Comparison of ENCODE assay signal across 8 mouse cellular contexts in genomic region chr12:40199795-40200402, GRCm38 (mm10). TPM values are rescaled to one million over a fixed set of nuclear protein-coding genes. Genes with fewer than 3 reads are reported as not detected.
A peak's percentile ranks its signal among the peaks of the same experiment; 100 is the strongest.
DNase-seq lines count a peak whose midpoint lies in the region; ATAC-seq and TF ChIP-seq lines count a peak whose summit lies in the region.

No protein-coding gene starts in this region.

- 43% methylated on average over 7 of the region's 7 CpGs for WGBS in liver, embryonic 12.5 days (ENCODE audit: insufficient replicate concordance)
- 46% methylated on average over 7 of the region's 7 CpGs for WGBS in intestine, embryonic 14.5 days
- 49% methylated on average over 7 of the region's 7 CpGs for WGBS in midbrain, embryonic 14.5 days
- WGBS in spleen, adult 2 months: 43% methylated on average over 7 of the region's 7 CpGs

- no peak overlapping the region for H3K27ac ChIP-seq in liver, embryonic 12.5 days
- no peak overlapping the region for H3K27ac ChIP-seq in intestine, embryonic 14.5 days (ENCODE audit: low read depth)
- H3K27ac ChIP-seq in midbrain, embryonic 14.5 days (replicated peaks; ENCODE audit: low read depth, low read length): no peak overlapping the region
- no peak overlapping the region for H3K27ac ChIP-seq in spleen, adult 2 months (ENCODE audit: insufficient read depth, low read length)

- no peaks in the 10 kb centered on the region for H3K9me3 ChIP-seq in liver, embryonic 12.5 days (replicated peaks)
- no peaks in the 10 kb centered on the region for H3K9me3 ChIP-seq in intestine, embryonic 14.5 days (ENCODE audit: control insufficient read depth, low read length)
- no peaks in the 10 kb centered on the region for H3K9me3 ChIP-seq in midbrain, embryonic 14.5 days (ENCODE audit: control insufficient read depth, low read length)

- no peaks in the 10 kb centered on the region for H3K27me3 ChIP-seq in liver, embryonic 12.5 days (replicated peaks)
- no peaks in the 10 kb centered on the region for H3K27me3 ChIP-seq in intestine, embryonic 14.5 days (replicated peaks; ENCODE audit: control insufficient read depth, insufficient read depth, low read length)
- no peaks in the 10 kb centered on the region for H3K27me3 ChIP-seq in midbrain, embryonic 14.5 days (ENCODE audit: control insufficient read depth, insufficient read depth, low read length)
- no peaks in the 10 kb centered on the region for H3K27me3 ChIP-seq in spleen, adult 2 months (ENCODE audit: control insufficient read depth, insufficient read depth, low read length)

- no peaks in the 10 kb centered on the region for H3K4me1 ChIP-seq in liver, embryonic 12.5 days
- H3K4me1 ChIP-seq in intestine, embryonic 14.5 days (replicated peaks; ENCODE audit: control insufficient read depth, insufficient read depth, low read length): no peaks in the 10 kb centered on the region
- no peaks in the 10 kb centered on the region for H3K4me1 ChIP-seq in midbrain, embryonic 14.5 days (ENCODE audit: control insufficient read depth, insufficient read depth, low read length)
- H3K4me1 ChIP-seq in spleen, adult 2 months (ENCODE audit: control insufficient read depth, insufficient read depth, insufficient read length): no peaks in the 10 kb centered on the region

- no peak for TF ChIP-seq POLR2A in spleen, adult 2 months (IDR thresholded peaks at IDR 0.05; ENCODE audit: low read depth, low read length)

- intact Hi-C loops in left cerebral cortex, postnatal 10 days (cut with DNase I): no loop called here

- H3K9ac ChIP-seq in liver, embryonic 12.5 days: no peak overlapping the region
- no peak overlapping the region for H3K9ac ChIP-seq in intestine, embryonic 14.5 days (ENCODE audit: low read length)
- no peak overlapping the region for H3K9ac ChIP-seq in midbrain, embryonic 14.5 days (replicated peaks; ENCODE audit: low read length)

- no peak overlapping the region for H3K4me3 ChIP-seq in liver, embryonic 12.5 days
- H3K4me3 ChIP-seq in intestine, embryonic 14.5 days (ENCODE audit: low read depth, low read length): no peak overlapping the region
- H3K4me3 ChIP-seq in midbrain, embryonic 14.5 days (replicated peaks; ENCODE audit: low read depth, low read length): no peak overlapping the region
- no peak overlapping the region for H3K4me3 ChIP-seq in spleen, adult 2 months (ENCODE audit: extremely low read depth, insufficient read depth, insufficient read length)

- no peak overlapping the region for H3K4me2 ChIP-seq in liver, embryonic 12.5 days
- no peak overlapping the region for H3K4me2 ChIP-seq in intestine, embryonic 14.5 days (ENCODE audit: low read length)
- no peak overlapping the region for H3K4me2 ChIP-seq in midbrain, embryonic 14.5 days (ENCODE audit: low read length)

- ATAC-seq in liver, embryonic 12.5 days: no peak
- peak; percentile 84 for ATAC-seq in common myeloid progenitor, adult 5-6 weeks (replicated peaks; ENCODE audit: low read depth, poor library complexity, severe bottlenecking)
- ATAC-seq in intestine, embryonic 14.5 days (replicated peaks; ENCODE audit: low FRiP score, low TSS enrichment, low read depth): peak; percentile 64; the same call in 1 of the 2 replicates
- no peak for ATAC-seq in midbrain, embryonic 14.5 days (ENCODE audit: low FRiP score, low TSS enrichment)

- TF ChIP-seq CTCF in spleen, adult 2 months (IDR thresholded peaks at IDR 0.05; ENCODE audit: extremely low read depth, insufficient read depth, insufficient read length, insufficient replicate concordance): peak; percentile 76; the same call in 1 of the 2 replicates

- peak; percentile 43 for DNase-seq in liver
- DNase-seq in gastrocnemius, postnatal 25 days: peak; percentile 50
- peak; percentile 75 for DNase-seq in intestine, embryonic 14.5 days (ENCODE audit: low spot score)
- peak; percentile 59 to 67 for DNase-seq in left cerebral cortex, postnatal 10 days (ENCODE audit: extremely low spot score in 1 of 2, low spot score in 2 of 2)
- DNase-seq in midbrain, embryonic 14.5 days: peak; percentile 81
- DNase-seq in spleen, adult 2 months (ENCODE audit: low read depth in 1 of 2, low spot score in 2 of 2): peak; percentile 27 to 59

- H3K36me3 ChIP-seq in liver, embryonic 12.5 days: peaks cover 39% of the 10 kb centered on the region
- H3K36me3 ChIP-seq in intestine, embryonic 14.5 days (ENCODE audit: control insufficient read depth, insufficient read depth, low read length): peaks cover 38% of the 10 kb centered on the region
- H3K36me3 ChIP-seq in midbrain, embryonic 14.5 days (ENCODE audit: control insufficient read depth, insufficient read depth, low read length): peaks cover 31% of the 10 kb centered on the region
- peaks cover 7% of the 10 kb centered on the region for H3K36me3 ChIP-seq in spleen, adult 2 months (ENCODE audit: control insufficient read depth, insufficient read depth, low read length)

RNA-seq across cellular contexts. Expression of gene Lsmem1, which starts 0.6 kb away (rescaled TPM):
- polyA plus RNA-seq in liver, embryonic 12.5 days (2016; fragmentation: Nextera tagmentation; extraction: Ambion mirVana): not detected in 2 replicates
- not detected in 2 replicates for total RNA-seq in common myeloid progenitor, adult 5-6 weeks (2017)
- 10 to 100 TPM; 33.2 to 62.1 TPM for total RNA-seq in gastrocnemius, postnatal 25 days (2021)
- polyA plus RNA-seq in intestine, embryonic 14.5 days (2014; fragmentation: Nextera tagmentation; extraction: Ambion mirVana): not detected in 2 replicates
- total RNA-seq in left cerebral cortex, postnatal 10 days (2021): 1 to 10 TPM in 1 of 2 experiments, under 1 TPM in 1; 0.92 to 1.7 TPM
- not detected in 2 replicates for polyA plus RNA-seq in midbrain, embryonic 14.5 days (2014; fragmentation: Nextera tagmentation; extraction: Ambion mirVana)
- polyA plus RNA-seq in spleen, adult 2 months (2012; rRNA removed): 0.09 and 0.14 TPM in 2 replicates

RNA-seq across cellular contexts. Expression of gene Ifrd1, which starts 48.4 kb away (rescaled TPM):
- 89.6 and 93.3 TPM in 2 replicates for polyA plus RNA-seq in liver, embryonic 12.5 days (2016; fragmentation: Nextera tagmentation; extraction: Ambion mirVana)
- 129 and 177 TPM in 2 replicates for total RNA-seq in common myeloid progenitor, adult 5-6 weeks (2017)
- total RNA-seq in gastrocnemius, postnatal 25 days (2021): 100 to 1,000 TPM in 1 of 2 experiments, 10 to 100 TPM in 1; 67.1 to 121 TPM
- 101 and 103 TPM in 2 replicates for polyA plus RNA-seq in intestine, embryonic 14.5 days (2014; fragmentation: Nextera tagmentation; extraction: Ambion mirVana)
- total RNA-seq in left cerebral cortex, postnatal 10 days (2021): 100 to 1,000 TPM in 1 of 2 experiments, 10 to 100 TPM in 1; 89.8 to 108 TPM
- 186 and 201 TPM in 2 replicates for polyA plus RNA-seq in midbrain, embryonic 14.5 days (2014; fragmentation: Nextera tagmentation; extraction: Ambion mirVana)
- polyA plus RNA-seq in spleen, adult 2 months (2012; rRNA removed): 8.2 and 16.8 TPM in 2 replicates

Comparison
In these comparisons a context has a peak if more than half of its experiments do, and no peak if none do; other contexts are left out.
1. ATAC-seq: peak in common myeloid progenitor, adult 5-6 weeks (single experiment) and intestine, embryonic 14.5 days (single experiment); none in liver, embryonic 12.5 days (single experiment) and midbrain, embryonic 14.5 days (single experiment).
2. Peak in every context shown above with its lines, with median percentiles within 50 percentile points of each other: DNase-seq.